Mouse (Mus musculus) erythroid progenitor cell, adult 5-6 weeks (primary cell): ENCODE data around the gene Esr1. TPM values are rescaled to one million over a fixed set of nuclear protein-coding genes. Genes with fewer than 3 reads are reported as not detected.
"Not testable (repeated sequence)": the region's sequence is repeated elsewhere in the genome, so short reads cannot be mapped to it uniquely, and the experiment has no call there.

Experiments used
- ATAC-seq: replicated peaks from 2 replicates; pipeline ENCODE4 v1.8.0; 2016; ENCODE audit warnings: moderate number of reproducible peaks, mild to moderate bottlenecking, moderate TSS enrichment, inconsistent platforms; ENCODE audit not compliant: poor library complexity, low FRiP score, severe bottlenecking
- total RNA-seq, 2 experiments: library from RNA; stranded (forward) in 1 of 2; stranded (reverse) in 1 of 2; fragments of 150-400 nt in 1 of 2; fragments of 186-747, 209-891 nt in 1 of 2; gene quantifications; 2 replicates each; pipeline versions ENCODE4 v1.2.3 to v1.2.4; 2015 to 2017; ENCODE audit warnings: low replicate concordance in 2 of 2

The Esr1 gene
- total RNA-seq, 2 experiments from 2014 or later = 0.84 TPM; not detected in 1

GRCm38 (mm10) chr10:4618686-4619085, 7.3 kb downstream of the Esr1 start:
- ATAC-seq = no peak

- not testable (repeated sequence) for ATAC-seq
Observed at GRCm38 (mm10) chr10:4619426-4619825, 8.0 kb downstream of the Esr1 start.

GRCm38 (mm10) chr10:4620596-4621504, 9.5 kb downstream of the Esr1 start:
- no peak for ATAC-seq

DNA sequence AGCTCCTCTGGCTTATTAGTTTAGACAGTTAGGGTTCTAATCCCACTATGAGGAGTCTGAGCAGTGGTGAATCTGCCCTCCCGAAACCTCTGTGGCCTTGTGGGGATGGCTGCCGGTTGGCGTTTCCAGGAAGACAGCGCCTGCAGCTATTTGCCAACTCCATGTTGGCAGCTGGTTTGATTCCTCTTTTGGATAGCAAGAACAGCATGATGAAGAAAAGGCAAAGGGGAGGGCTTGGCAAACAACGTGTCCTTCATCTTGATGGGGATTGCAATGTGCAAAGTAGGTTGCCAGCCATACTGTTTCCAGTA, 10.1 kb downstream of the Esr1 start:
- ATAC-seq = no peak

GRCm38 (mm10) chr10:4623319-4623718, 11.9 kb downstream of the Esr1 start:
- ATAC-seq = no peak

GRCm38 (mm10) chr10:4624581-4624980, 13.2 kb downstream of the Esr1 start:
- no peak for ATAC-seq

GRCm38 (mm10) chr10:4625300-4625699, 13.9 kb downstream of the Esr1 start:
- ATAC-seq = no peak

GRCm38 (mm10) chr10:4626432-4626831, 15.0 kb downstream of the Esr1 start:
- ATAC-seq = no peak

DNA sequence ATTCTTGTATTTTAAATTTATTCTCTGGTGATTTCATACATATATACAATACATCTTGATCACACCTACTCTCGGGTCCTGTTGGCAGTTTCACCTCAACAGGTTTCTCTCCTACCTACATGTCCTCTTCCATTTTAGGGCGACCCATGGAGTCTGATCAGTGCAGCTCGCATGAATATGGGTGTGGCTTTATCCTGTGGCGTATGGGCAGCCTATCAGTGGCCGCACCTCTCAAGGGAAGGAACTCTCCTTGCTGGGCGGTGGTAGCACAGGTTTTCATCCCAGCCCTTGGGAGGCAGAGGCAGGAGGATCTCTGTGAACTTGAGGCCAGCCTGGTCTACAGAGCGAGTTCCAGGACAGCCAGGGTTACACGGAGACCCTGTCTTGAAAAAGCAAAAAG, 15.6 kb downstream of the Esr1 start:
- no peak for ATAC-seq

GRCm38 (mm10) chr10:4627415-4627814, 16.0 kb downstream of the Esr1 start:
- ATAC-seq = no peak

DNA sequence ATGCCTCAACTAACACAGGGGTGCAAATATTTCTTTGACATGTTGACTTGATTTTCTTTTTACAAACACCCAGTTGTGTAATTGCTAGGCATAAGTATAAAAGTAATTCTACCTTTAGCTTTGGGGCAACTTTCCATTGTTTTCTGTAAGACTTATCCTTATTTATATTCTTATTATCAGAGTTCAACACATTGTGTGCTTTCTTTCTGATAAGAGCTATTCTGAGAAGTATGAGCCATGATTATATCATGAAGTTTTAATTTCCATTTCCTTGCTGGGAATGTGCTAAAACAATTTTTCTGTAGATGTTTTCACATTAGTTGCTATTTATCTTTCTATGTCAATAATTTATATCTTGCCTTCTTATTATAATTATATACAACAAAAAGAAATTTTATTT, 17.9 kb downstream of the Esr1 start:
- no peak for ATAC-seq

GRCm38 (mm10) chr10:4632211-4632704, 20.9 kb downstream of the Esr1 start:
- ATAC-seq = no peak

GRCm38 (mm10) chr10:4633287-4634030, 22.1 kb downstream of the Esr1 start:
- ATAC-seq = no peak

DNA sequence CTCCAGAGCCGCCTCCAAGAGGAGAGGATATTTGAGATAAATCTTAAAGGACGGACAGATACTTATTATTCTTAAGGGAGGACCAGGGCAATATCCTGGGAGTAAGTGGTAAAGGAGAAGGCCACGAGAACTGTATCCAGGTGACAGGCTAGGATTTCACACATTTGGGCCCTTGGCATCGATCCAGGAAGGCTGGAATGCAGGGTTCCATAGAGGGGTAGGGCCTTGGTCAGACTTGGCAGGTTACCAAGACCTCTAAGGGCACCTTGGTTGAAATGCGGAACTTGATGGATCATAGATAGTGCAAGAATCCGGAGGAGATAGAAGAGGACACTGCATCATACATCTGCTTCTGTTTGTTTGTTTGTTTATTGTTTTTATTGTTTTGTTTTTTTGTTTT, 24.3 kb downstream of the Esr1 start:
- no peak for ATAC-seq

DNA sequence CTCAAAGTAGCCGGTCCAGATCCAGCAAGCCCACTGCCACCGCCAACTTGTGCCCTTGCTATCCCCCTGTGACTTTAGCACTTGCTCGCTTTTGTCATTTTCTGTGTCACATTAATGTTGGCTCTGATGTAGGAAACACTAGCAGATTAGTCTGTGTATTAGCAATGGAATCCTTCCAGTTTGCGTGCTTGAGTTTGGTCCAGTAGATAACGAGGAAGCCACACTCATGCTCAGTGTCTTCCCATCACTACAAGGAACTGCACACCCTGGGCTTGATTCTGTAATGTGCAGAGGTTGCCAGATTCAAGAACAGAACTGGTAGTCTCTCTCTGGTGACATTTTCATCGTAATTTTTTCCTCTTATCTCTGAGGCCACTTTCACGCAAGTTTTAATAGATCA, 34.7 kb downstream of the Esr1 start:
- ATAC-seq = no peak

- ATAC-seq = no peak
Observed at GRCm38 (mm10) chr10:4646851-4647250, 35.5 kb downstream of the Esr1 start.

GRCm38 (mm10) chr10:4665380-4665779, 54.0 kb downstream of the Esr1 start:
- no peak for ATAC-seq

- ATAC-seq = no peak
Observed at GRCm38 (mm10) chr10:4667006-4667405, 55.6 kb downstream of the Esr1 start.

DNA sequence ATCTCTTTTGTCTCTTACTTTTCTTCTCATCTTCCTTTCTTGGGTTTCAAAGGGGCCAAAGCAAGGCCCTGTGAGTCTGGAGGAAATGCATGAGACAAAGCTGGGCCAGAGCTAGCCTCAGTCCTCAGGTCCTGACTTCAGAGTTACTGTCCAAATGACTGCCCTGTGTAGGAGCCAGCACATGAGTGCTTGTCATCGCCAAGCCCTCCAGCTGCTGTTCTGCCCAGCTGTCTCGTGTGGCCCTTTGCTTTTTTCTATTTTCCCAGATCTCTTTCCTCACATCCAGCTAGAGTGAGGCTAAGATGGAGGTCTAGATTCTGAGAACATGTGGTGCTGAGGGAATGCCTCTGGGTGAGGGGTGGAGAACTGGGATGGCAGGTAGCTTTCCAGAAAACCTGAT, 58.7 kb downstream of the Esr1 start:
- ATAC-seq = no peak

DNA sequence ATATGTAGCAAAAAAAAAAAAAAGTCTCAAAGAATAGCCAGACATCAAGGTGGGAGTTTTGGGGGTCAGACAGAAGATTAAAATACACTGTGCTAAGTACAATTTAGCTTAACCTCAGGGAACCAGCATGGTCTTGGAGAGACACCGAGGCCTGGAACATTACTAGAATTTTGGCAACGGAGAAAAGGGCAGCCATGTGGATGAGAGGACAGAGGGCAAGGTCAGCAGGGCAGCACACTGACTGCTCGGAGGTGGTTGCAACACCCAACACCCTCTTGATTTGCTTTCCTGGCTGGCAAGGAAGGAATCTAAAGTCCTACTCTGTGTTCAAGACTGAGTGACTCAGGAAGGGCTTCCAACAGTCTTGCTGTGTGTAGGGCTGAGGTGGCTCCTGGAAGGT, 60.5 kb downstream of the Esr1 start:
- ATAC-seq = no peak

DNA sequence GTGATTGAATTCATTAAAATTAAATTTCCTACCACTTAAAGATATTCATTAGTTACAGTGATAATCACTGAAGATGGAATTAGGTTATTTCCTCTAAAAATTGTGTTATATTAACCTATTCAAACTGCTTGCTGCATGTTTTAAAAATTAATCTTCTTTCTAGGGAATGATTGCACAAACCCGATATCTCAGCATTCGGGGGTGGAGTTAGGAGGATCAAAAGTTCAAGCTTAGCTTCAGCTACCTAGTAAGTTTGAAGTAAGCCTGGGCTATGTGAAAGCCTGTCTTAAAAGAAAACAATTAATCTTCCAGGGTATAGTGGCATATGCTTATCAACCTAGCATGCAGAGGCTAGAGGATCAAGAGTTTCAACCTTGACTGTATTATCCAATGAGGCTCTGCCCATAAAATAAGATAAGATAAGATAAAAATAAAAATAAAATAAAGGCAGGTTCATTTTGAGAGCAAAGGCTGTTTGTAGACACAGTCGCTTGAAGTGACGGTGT, 62.0 kb downstream of the Esr1 start:
- ATAC-seq = no peak
